Mouse (Mus musculus) embryonic facial prominence, embryonic 11.5 days (tissue): ENCODE measurements around the gene Akap2. TPM values are rescaled to one million over a fixed set of nuclear protein-coding genes. Genes with fewer than 3 reads are reported as not detected.

Experiments
- ATAC-seq: fragments of 200-750 bp; cut with Nextera tagmentation; replicated peaks from 2 replicates; pipeline ENCODE4 v1.8.0; 2017; ENCODE audit warnings: low read depth; ENCODE audit not compliant: insufficient number of reproducible peaks, low FRiP score, low TSS enrichment
- DNase-seq: peaks from one replicate; pipeline ENCODE4 v3.0.0-alpha.2; 2015; ENCODE audit warnings: low spot score
- H3K27ac ChIP-seq: fragments of 300-500 bp; sonication (generic); replicated peaks from 2 replicates; pipeline ENCODE4 v1.5.1; 2014; ENCODE audit warnings: mild to moderate bottlenecking, low read depth, low read length, control low read depth
- H3K27me3 ChIP-seq: fragments of 300-500 bp; sonication (generic); 2 replicates; pipeline ENCODE4 v1.6.1; 2014; ENCODE audit warnings: mild to moderate bottlenecking, low read length, moderate library complexity, mixed read lengths; ENCODE audit not compliant: control insufficient read depth, insufficient read depth
- H3K36me3 ChIP-seq: fragments of 300-500 bp; sonication (generic); replicated peaks from 2 replicates; pipeline ENCODE4 v1.6.1; 2014; ENCODE audit warnings: low read depth, mild to moderate bottlenecking, low read length, moderate library complexity, mixed read lengths; ENCODE audit not compliant: control insufficient read depth, insufficient read depth
- H3K4me1 ChIP-seq: fragments of 300-500 bp; sonication (generic); 2 replicates; pipeline ENCODE4 v1.6.1; 2014; ENCODE audit warnings: low read length, mixed read lengths; ENCODE audit not compliant: control insufficient read depth, insufficient read depth
- H3K4me2 ChIP-seq: fragments of 300-500 bp; sonication (generic); 2 replicates; pipeline ENCODE4 v1.6.1; 2014; ENCODE audit warnings: low read depth, mild to moderate bottlenecking, control low read depth, low read length, moderate library complexity
- H3K4me3 ChIP-seq: fragments of 300-500 bp; sonication (generic); 2 replicates; pipeline ENCODE4 v1.5.1; 2014; ENCODE audit warnings: low read depth, low read length, control low read depth
- H3K9ac ChIP-seq: fragments of 300-500 bp; sonication (generic); replicated peaks from 2 replicates; pipeline ENCODE4 v1.6.1; 2014; ENCODE audit warnings: mild to moderate bottlenecking, control low read depth, low read length
- H3K9me3 ChIP-seq: fragments of 300-500 bp; sonication (generic); replicated peaks from 2 replicates; pipeline ENCODE4 v1.6.1; 2016; ENCODE audit warnings: mild to moderate bottlenecking, low read length, inconsistent platforms, mixed read lengths; ENCODE audit not compliant: control insufficient read depth
- WGBS: fragments of 180-500 bp; shearing (Covaris S2); extraction: QIAGEN DNeasy Blood & Tissue Kit; methylation state at CpG from one replicate; pipeline ENCODE4 v1.1.7; 2014; 5-methylcytosine and 5-hydroxymethylcytosine counted together
- polyA plus RNA-seq: library from polyadenylated mRNA; unstranded; fragments of >200 nt; fragmentation: Nextera tagmentation; extraction: Ambion mirVana; gene quantifications from 2 replicates; pipeline ENCODE4 v1.2.1, GENCODE M21; 2014

The Akap2 gene
- polyA plus RNA-seq, 1 experiment from 2014 or later: 24.0 TPM

DNA sequence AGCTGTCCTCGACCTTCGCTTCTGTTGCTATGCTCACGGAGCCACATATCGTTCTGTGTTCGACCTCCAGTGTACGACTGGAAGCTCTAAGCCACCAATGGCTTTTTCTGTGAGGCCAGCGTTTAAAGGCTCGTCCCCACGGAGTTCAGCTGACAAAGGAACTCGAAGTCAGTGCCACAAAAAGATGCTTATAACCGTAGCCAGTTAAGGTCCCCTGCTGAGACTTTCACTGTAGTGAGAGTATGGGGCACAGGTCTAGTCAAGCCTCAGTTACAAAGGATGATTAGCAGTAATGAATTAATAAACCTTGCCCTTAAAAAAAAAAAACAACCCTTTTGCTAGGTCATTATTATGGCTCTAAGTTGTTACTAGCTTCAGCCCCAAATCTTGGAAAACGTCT lies 37.3 kb upstream of the Akap2 start:
- no peak overlapping the region for H3K9ac ChIP-seq
- DNase-seq: no peak
- H3K9me3 ChIP-seq: no peaks in the 10 kb centered on the region
- no peaks in the 10 kb centered on the region for H3K4me1 ChIP-seq
- no peak overlapping the region for H3K4me3 ChIP-seq
- H3K4me2 ChIP-seq: no peak overlapping the region
- ATAC-seq: no peak
- H3K36me3 ChIP-seq: no peaks in the 10 kb centered on the region
- 84% methylated on average over 12 of the region's 12 CpGs for WGBS
- H3K27me3 ChIP-seq: no peaks in the 10 kb centered on the region
- no peak overlapping the region for H3K27ac ChIP-seq

DNA sequence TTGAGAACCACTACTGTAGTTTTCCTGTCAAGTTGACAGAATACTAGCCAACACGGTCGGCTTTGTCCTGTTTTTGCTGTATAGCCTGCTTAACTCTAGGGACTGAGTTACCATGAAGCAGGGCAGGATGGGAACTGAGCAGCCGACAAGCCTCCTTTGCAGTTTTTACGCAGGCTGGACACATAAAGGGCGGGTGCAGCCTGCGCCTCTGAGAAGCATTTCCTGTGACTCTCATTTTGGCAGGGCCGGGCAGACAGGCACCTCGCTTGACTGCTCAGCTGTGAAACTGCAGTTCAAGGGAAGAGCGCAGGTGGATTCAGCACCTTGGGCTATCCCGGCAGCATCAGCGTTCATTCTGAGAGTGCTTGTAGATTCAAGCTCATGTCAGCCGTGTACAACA lies 35.9 kb upstream of the Akap2 start:
- ATAC-seq (no peak), DNase-seq (no peak)
- H3K27me3 ChIP-seq: no peaks in the 10 kb centered on the region
- H3K4me2 ChIP-seq: no peak overlapping the region
- H3K36me3 ChIP-seq: no peaks in the 10 kb centered on the region
- H3K9me3 ChIP-seq: no peaks in the 10 kb centered on the region
- no peak overlapping the region for H3K9ac ChIP-seq
- H3K4me1 ChIP-seq: no peaks in the 10 kb centered on the region
- no peak overlapping the region for H3K27ac ChIP-seq
- no peak overlapping the region for H3K4me3 ChIP-seq
- whole genome bisulfite sequencing: 54% methylated on average over 12 of the region's 12 CpGs

DNA sequence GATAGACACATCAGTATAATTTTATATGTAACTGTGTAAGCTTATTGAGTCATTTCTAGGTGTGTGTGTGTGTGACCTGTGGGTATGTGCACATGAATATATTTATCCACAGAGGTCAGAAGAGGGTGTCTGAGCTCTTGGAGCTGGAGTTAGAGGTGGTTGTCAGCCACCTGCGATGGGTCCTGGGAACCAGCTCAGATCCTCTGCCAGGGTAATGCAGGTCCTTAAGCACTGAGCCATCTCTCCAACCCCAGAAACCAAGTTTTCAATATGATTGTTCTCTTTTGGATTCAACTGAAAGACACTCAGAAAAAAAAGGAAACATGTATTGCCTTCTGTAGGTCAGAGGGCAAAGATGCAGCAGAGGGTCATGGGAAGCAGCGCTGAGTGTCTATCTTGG lies 35.1 kb upstream of the Akap2 start:
- no peaks in the 10 kb centered on the region for H3K36me3 ChIP-seq
- no peak for DNase-seq
- H3K4me2 ChIP-seq: no peak overlapping the region
- no peaks in the 10 kb centered on the region for H3K4me1 ChIP-seq
- 94% methylated on average over 2 of the region's 2 CpGs for WGBS
- ATAC-seq: no peak
- no peaks in the 10 kb centered on the region for H3K27me3 ChIP-seq
- no peak overlapping the region for H3K27ac ChIP-seq
- H3K9ac ChIP-seq: no peak overlapping the region
- H3K9me3 ChIP-seq: no peaks in the 10 kb centered on the region
- no peak overlapping the region for H3K4me3 ChIP-seq

DNA sequence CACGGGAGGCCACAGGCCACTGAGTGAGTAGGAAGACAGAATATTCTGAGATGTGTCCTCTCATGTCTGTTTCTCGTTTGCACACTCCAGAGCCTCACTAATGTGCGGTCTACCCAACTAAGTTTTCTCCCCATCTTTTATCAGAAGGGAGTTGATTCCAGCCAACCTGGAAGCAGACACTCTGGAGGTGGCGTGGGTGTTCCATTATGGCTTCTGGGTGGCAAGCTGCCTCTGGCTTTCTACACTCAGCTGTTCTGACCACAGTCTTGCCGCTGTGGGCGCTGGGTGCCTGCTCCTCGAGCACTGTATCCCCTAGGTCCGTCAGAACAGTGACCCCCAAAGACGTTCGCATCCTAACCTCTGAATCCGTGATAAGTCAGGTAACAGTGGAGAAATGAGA lies 34.5 kb upstream of the Akap2 start:
- Histone ChIP-seq H3K27ac (no peak overlapping the region), H3K36me3 (no peaks in the 10 kb centered on the region), H3K9ac (no peak overlapping the region), H3K27me3 (no peaks in the 10 kb centered on the region), H3K9me3 (no peaks in the 10 kb centered on the region), H3K4me1 (no peaks in the 10 kb centered on the region), H3K4me3 (no peak overlapping the region), H3K4me2 (no peak overlapping the region)
- WGBS: 87% methylated on average over 11 of the region's 11 CpGs
- DNase-seq: no peak
- ATAC-seq: no peak

DNA sequence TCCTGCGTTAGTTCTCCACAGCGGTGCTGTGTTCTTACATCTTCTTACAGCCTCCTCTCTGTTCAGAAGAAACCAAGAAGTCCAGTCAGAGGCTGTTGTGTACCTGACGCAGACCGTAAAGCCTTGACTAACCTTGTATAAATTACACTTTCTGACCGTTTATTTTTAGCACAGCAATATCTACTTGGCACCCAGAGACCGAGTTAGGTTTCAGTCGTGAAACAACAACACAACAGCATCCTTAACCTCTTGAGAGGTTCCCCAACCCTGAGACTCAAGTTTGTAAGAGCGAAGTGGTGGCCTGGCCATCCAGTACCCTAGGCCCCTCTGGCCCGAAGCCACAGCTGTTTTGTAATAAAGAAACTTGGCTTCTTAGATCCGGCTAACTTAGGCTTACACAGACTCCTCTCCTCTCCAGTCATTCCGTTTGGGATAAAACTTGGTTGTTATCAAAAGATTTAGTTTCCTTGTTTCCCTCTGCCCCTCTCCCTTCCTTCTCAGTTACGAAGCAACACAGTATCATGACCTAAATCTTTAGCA lies 32.7 kb upstream of the Akap2 start:
- Histone ChIP-seq H3K27ac (no peak overlapping the region), H3K9ac (no peak overlapping the region), H3K4me2 (no peak overlapping the region), H3K36me3 (no peaks in the 10 kb centered on the region), H3K4me3 (no peak overlapping the region), H3K9me3 (no peaks in the 10 kb centered on the region), H3K4me1 (no peaks in the 10 kb centered on the region), H3K27me3 (no peaks in the 10 kb centered on the region)
- no peak for ATAC-seq
- 69% methylated on average over 12 of the region's 12 CpGs for WGBS
- no peak for DNase-seq

DNA sequence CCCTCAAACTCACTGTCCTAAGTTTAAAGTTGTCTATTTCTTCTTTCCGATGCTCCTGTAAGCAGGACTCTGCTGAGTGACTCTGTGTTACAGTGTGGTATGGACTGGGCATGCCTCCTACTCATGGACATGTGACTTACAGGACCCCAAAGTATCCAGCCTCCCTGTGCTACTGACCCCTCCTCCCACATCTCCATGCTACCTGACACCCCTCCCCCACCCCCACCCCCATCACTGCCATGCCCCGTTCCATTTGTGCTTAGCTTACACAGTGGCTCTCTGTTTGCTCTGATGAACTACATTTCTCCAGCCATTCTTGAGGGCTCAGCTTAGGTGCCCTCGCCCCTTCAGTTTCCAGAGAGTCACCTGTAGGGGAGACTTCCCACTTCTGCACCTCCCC lies 30.7 kb upstream of the Akap2 start:
- no peak overlapping the region for H3K27ac ChIP-seq

DNA sequence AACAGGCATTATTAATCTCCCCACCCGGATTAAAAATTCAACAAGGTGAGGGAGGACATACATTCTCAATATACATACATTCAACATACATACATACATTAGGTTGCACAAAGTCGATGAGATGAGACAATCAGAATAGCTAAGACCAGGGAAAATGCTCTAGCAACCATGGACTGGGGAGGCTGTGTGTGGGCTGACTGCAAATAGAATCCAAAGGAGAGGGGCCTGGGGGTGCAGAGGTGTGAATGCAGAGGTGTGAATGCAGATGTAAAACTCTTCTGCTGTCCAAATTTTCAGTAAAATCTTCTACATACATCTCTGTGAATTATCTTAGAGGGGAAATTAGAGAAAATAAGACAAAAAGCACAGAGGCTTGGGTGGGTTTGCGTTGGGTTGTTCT lies 29.9 kb upstream of the Akap2 start:
- no peaks in the 10 kb centered on the region for H3K4me1 ChIP-seq
- no peak overlapping the region for H3K9ac ChIP-seq
- no peak for DNase-seq
- H3K9me3 ChIP-seq: no peaks in the 10 kb centered on the region
- H3K4me3 ChIP-seq: no peak overlapping the region
- no peaks in the 10 kb centered on the region; the same call in 1 of the 2 replicates for H3K36me3 ChIP-seq
- WGBS: 87% methylated on average over 3 of the region's 3 CpGs
- no peak overlapping the region for H3K27ac ChIP-seq
- H3K27me3 ChIP-seq: no peaks in the 10 kb centered on the region
- no peak for ATAC-seq
- H3K4me2 ChIP-seq: no peak overlapping the region

More for the DNA sequence above, 30.7 kb upstream of the Akap2 start:
- Histone ChIP-seq H3K27me3 (no peaks in the 10 kb centered on the region), H3K4me3 (no peak overlapping the region), H3K9ac (no peak overlapping the region), H3K4me2 (no peak overlapping the region), H3K9me3 (no peaks in the 10 kb centered on the region), H3K36me3 (no peaks in the 10 kb centered on the region; the same call in 1 of the 2 replicates), H3K4me1 (no peaks in the 10 kb centered on the region)
- WGBS: 77% methylated on average over 3 of the region's 3 CpGs
- DNase-seq (no peak), ATAC-seq (no peak)

DNA sequence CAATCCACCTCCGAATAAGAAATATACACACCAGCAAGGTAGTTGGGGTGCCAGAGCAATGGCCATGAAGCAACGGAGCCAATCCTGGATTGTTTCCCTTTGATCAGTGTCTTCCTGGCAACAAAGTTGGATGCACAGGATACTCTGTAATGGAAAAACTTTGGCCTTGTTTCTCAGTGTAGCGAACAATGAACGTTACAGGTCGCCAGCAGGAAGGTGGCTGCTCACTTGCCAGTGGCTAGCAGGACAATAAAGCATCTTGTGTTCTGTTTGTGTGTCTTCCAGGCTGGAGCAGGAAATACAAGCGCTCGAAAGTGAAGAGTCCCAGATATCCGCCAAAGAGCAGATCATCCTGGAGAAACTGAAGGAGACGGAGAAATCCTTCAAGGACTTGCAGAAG lies 29.3 kb upstream of the Akap2 start:
- Histone ChIP-seq H3K27me3 (no peaks in the 10 kb centered on the region), H3K36me3 (no peaks in the 10 kb centered on the region; the same call in 1 of the 2 replicates), H3K4me3 (no peak overlapping the region), H3K27ac (no peak overlapping the region), H3K9ac (no peak overlapping the region), H3K4me2 (no peak overlapping the region), H3K4me1 (no peaks in the 10 kb centered on the region), H3K9me3 (no peaks in the 10 kb centered on the region)
- DNase-seq: no peak
- no peak for ATAC-seq
- WGBS: 73% methylated on average over 9 of the region's 9 CpGs
